Mouse (Mus musculus): ENCODE data around the gene Grin3b.

- TF ChIP-seq POLR2A (IDR thresholded peaks at IDR 0.05; ENCODE audit: low read depth, low read length) (no peak; the same call in 1 of the 2 replicates), CTCF (IDR thresholded peaks at IDR 0.05; ENCODE audit: extremely low read depth, insufficient read depth, insufficient read length, insufficient replicate concordance) (no peak)
Measured at GRCm38 (mm10) chr10:80017361-80017760, 46.8 kb downstream of the Grin3b start.
